Mouse (Mus musculus) neural tube, embryonic 12.5 days (tissue): ENCODE measurements around the gene Ppm1l. TPM values are rescaled to one million over a fixed set of nuclear protein-coding genes. Genes with fewer than 3 reads are reported as not detected.

Experiments
- ATAC-seq: fragments of 200-750 bp; cut with Nextera tagmentation; 2 replicates; pipeline ENCODE4 v1.8.0; 2017; ENCODE audit warnings: low read depth, mild to moderate bottlenecking, moderate TSS enrichment, moderate library complexity; ENCODE audit not compliant: low FRiP score
- H3K27ac ChIP-seq: fragments of 300-500 bp; sonication (generic); 2 replicates; pipeline ENCODE4 v1.5.1; 2016
- H3K27me3 ChIP-seq: fragments of 300-500 bp; sonication (generic); replicated peaks from 2 replicates; pipeline ENCODE4 v1.6.1; 2016; ENCODE audit warnings: mild to moderate bottlenecking
- H3K36me3 ChIP-seq: fragments of 300-500 bp; sonication (generic); 2 replicates; pipeline ENCODE4 v1.6.1; 2016; ENCODE audit warnings: mild to moderate bottlenecking
- H3K4me1 ChIP-seq: fragments of 300-500 bp; sonication (generic); 2 replicates; pipeline ENCODE4 v1.6.1; 2016
- H3K4me2 ChIP-seq: fragments of 300-500 bp; sonication (generic); replicated peaks from 2 replicates; pipeline ENCODE4 v1.6.1; 2016; ENCODE audit warnings: mild to moderate bottlenecking
- H3K4me3 ChIP-seq: fragments of 300-500 bp; sonication (generic); 2 replicates; pipeline ENCODE4 v1.5.1; 2016
- H3K9ac ChIP-seq: fragments of 300-500 bp; sonication (generic); 2 replicates; pipeline ENCODE4 v1.6.1; 2016; ENCODE audit warnings: mild to moderate bottlenecking
- H3K9me3 ChIP-seq: fragments of 300-500 bp; sonication (generic); 2 replicates; pipeline ENCODE4 v1.6.1; 2016; ENCODE audit warnings: mild to moderate bottlenecking
- WGBS: fragments of 180-500 bp; shearing (Covaris S2); methylation state at CpG from one replicate; pipeline ENCODE4 v1.1.7; 2016; 5-methylcytosine and 5-hydroxymethylcytosine counted together
- polyA plus RNA-seq: library from polyadenylated mRNA; unstranded; fragments of >200 nt; fragmentation: Nextera tagmentation; extraction: Ambion mirVana; gene quantifications from 2 replicates; pipeline ENCODE4 v1.2.1, GENCODE M21; 2016

The Ppm1l gene
- polyA plus RNA-seq, 1 experiment from 2014 or later, result 26.0 TPM

DNA sequence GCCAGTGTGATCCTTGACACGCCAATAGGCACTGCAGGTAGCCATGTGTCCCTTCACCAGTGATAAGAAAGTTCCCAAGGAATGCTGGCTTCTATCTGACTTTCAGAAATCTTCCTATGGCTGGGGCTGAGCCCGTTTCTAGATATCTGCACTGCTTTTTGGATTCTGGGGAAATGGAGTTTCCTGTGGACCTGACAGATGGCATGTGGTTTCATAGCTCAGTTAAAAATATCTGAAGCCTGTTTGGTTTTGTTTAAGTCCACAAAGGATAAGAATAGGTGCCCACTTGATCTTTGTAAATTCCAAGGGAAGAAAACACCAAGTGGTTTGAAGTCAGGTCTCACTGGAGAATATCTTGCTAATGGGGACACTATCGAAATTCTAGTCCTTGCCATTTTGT lies 173.0 kb downstream of the Ppm1l start:
- WGBS, result 87% methylated on average over 3 of the region's 3 CpGs
- no peak for ATAC-seq
- H3K4me2 ChIP-seq, result no peak overlapping the region
- no peaks in the 10 kb centered on the region for H3K27me3 ChIP-seq
- H3K9me3 ChIP-seq, result no peaks in the 10 kb centered on the region
- peaks cover 9% of the 10 kb centered on the region; the same call in 1 of the 2 replicates for H3K4me1 ChIP-seq
- no peak overlapping the region for H3K9ac ChIP-seq
- no peak overlapping the region for H3K27ac ChIP-seq
- no peak overlapping the region for H3K4me3 ChIP-seq
- no peaks in the 10 kb centered on the region for H3K36me3 ChIP-seq

DNA sequence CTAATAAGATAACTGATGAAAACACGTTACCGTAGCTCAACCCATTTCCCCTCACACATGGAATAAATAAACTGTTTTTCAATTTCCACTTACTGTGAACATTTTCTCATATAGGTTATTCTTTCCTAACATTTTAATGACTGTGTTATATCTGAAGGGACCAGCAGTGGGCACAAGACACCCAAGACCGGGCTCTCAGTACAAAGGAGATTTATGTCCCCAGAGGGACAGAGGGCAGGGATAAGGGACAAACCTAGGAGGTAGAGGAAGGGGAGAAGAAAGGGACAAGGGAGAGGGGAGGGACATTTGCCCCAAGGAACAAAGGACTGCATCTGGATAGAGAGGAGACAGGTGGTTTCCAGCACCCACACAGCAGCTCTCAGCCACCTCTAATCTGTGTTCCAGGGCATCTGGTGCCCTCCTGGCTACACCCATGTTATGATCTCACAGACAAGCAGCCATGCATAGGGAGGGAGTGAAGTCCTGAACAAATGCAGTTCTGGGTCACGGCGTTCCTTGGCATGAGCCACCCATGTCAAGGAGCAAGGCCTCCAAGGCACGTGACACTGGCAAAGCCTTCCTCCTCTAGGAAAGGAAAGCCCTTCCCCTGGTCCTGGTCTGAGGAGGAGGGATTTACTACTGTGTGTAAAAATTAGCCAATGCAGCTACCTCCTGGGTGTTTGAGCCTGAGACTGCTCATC lies 174.5 kb downstream of the Ppm1l start:
- Histone ChIP-seq H3K9ac (no peak overlapping the region), H3K36me3 (no peaks in the 10 kb centered on the region), H3K4me2 (no peak overlapping the region), H3K9me3 (no peaks in the 10 kb centered on the region), H3K27ac (no peak overlapping the region), H3K27me3 (no peaks in the 10 kb centered on the region), H3K4me3 (no peak overlapping the region), H3K4me1 (peaks cover 9% of the 10 kb centered on the region; the same call in 1 of the 2 replicates)
- WGBS, result 75% methylated on average over 6 of the region's 6 CpGs
- no peak for ATAC-seq

DNA sequence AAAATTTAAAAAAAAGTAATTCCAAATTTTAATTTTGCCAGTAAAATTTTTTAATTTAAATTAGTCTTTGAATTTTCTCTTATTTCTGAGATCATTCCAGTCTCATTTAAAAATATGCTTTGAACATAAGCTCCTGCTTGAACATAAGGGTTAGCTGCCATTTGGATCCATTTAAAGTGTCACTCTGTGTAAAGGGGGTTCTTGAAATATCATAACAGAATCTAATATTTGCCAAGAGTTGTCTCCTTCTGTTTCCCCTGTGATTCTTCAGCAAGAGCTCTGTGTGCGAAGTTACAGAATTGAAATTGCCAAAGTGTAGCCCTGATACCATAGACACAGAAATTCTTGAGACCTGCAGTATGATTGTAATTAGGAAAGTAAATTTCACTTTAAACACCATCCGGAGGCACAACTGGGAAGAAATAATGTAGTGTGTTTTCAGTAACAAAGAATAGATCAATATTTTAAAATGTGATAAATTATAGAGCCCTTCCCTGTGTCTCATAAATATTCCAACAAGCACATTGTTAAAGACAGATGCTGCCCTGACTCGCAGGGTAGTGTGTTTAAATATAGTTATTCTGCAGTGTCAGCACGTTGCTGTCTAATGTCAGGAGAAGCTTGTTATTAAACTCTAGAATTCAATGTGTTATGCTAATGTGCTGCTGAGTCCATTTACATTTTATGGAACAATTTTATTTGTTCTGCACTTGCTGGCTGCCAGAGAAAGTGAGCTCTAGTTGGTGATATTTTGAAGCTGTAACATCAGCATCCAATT lies 177.8 kb downstream of the Ppm1l start:
- Histone ChIP-seq H3K27me3 (no peaks in the 10 kb centered on the region), H3K9ac (no peak overlapping the region), H3K36me3 (no peaks in the 10 kb centered on the region), H3K9me3 (no peaks in the 10 kb centered on the region), H3K4me1 (no peaks in the 10 kb centered on the region; the same call in 1 of the 2 replicates), H3K4me3 (no peak overlapping the region), H3K27ac (no peak overlapping the region), H3K4me2 (no peak overlapping the region)
- WGBS, result 59% methylated on average over 4 of the region's 4 CpGs
- no peak for ATAC-seq

DNA sequence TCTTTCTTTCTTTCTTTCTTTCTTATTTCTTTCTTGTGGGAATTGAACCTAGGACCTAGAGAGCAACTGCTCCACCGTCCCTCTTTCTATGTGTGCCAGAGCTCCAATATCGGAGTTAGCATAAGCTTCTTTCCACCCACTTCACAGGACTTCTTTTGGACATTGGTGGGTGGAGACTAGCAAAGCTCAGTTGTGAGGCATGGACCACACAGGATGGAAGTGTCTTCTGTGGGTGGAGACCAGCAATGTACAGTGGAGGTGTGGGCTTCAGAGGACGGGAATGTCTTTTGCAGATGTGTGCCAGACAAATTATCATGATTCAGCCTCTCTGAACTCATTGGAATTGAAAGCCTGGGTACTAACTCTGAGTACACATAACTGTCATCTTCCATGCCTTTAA lies 180.5 kb downstream of the Ppm1l start:
- WGBS, result 91% methylated on average over 3 of the region's 3 CpGs
- H3K9ac ChIP-seq, result no peak overlapping the region
- no peaks in the 10 kb centered on the region for H3K36me3 ChIP-seq
- no peak overlapping the region for H3K27ac ChIP-seq
- no peaks in the 10 kb centered on the region for H3K9me3 ChIP-seq
- no peak for ATAC-seq
- H3K4me3 ChIP-seq, result no peak overlapping the region
- 0 out of 2 replicates have a peak, but pooled peaks cover 6% of the 10 kb centered on the region for H3K4me1 ChIP-seq
- no peak overlapping the region for H3K4me2 ChIP-seq
- no peaks in the 10 kb centered on the region for H3K27me3 ChIP-seq

- Histone ChIP-seq H3K36me3 (no peaks in the 10 kb centered on the region), H3K9me3 (no peaks in the 10 kb centered on the region), H3K9ac (no peak overlapping the region), H3K4me2 (no peak overlapping the region), H3K27ac (no peak overlapping the region), H3K27me3 (no peaks in the 10 kb centered on the region), H3K4me3 (no peak overlapping the region), H3K4me1 (0 out of 2 replicates have a peak, but pooled peaks cover 15% of the 10 kb centered on the region)
- peak; percentile 70 for ATAC-seq
- WGBS, result 12% methylated on average over 6 of the region's 6 CpGs
These were observed 185.3 kb downstream of the Ppm1l start for GRCm38 (mm10) chr3:69502009-69502408.

GRCm38 (mm10) chr3:69502527-69502926 lies 185.9 kb downstream of the Ppm1l start:
- H3K36me3 ChIP-seq, result no peaks in the 10 kb centered on the region
- no peaks in the 10 kb centered on the region for H3K9me3 ChIP-seq
- no peak overlapping the region for H3K27ac ChIP-seq
- H3K9ac ChIP-seq, result no peak overlapping the region
- no peaks in the 10 kb centered on the region for H3K27me3 ChIP-seq
- H3K4me2 ChIP-seq, result no peak overlapping the region
- WGBS, result 25% methylated on average over 4 of the region's 4 CpGs
- peak; percentile 23; the same call in 1 of the 2 replicates for ATAC-seq
- 0 out of 2 replicates have a peak, but pooled peaks cover 15% of the 10 kb centered on the region for H3K4me1 ChIP-seq
- H3K4me3 ChIP-seq, result no peak overlapping the region

- 75% methylated on average over 7 of the region's 7 CpGs for WGBS
- H3K4me2 ChIP-seq, result no peak overlapping the region
- no peak for ATAC-seq
These were observed 188.4 kb downstream of the Ppm1l start for GRCm38 (mm10) chr3:69505090-69505489.

DNA sequence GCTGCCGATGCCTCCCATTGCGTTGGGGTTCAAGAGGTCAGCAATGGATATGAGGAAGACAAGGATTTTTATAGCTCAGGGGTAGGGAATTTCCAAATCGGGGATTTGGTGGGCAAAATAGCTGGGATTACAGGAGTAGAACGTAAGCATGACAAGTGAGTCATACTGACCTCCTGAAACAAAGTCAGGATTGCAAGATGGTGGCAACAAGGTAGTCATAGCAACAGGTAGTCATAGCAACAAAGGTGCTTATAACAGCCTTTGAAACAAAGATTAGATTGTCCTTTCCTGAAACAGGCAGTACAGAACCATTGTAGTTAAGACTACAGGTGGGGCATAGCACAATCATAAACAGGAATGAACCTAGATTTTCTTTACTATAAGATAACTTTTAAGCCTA lies 189.7 kb downstream of the Ppm1l start:
- Histone ChIP-seq H3K36me3 (no peaks in the 10 kb centered on the region), H3K27me3 (no peaks in the 10 kb centered on the region), H3K4me2 (no peak overlapping the region), H3K9ac (no peak overlapping the region), H3K9me3 (no peaks in the 10 kb centered on the region), H3K27ac (no peak overlapping the region), H3K4me3 (no peak overlapping the region), H3K4me1 (0 out of 2 replicates have a peak, but pooled peaks cover 15% of the 10 kb centered on the region)
- WGBS, result 81% methylated on average over 4 of the region's 4 CpGs
- ATAC-seq, result no peak

More at GRCm38 (mm10) chr3:69505090-69505489, 188.4 kb downstream of the Ppm1l start:
- H3K27me3 ChIP-seq, result no peaks in the 10 kb centered on the region
- H3K4me3 ChIP-seq, result no peak overlapping the region
- H3K9me3 ChIP-seq, result no peaks in the 10 kb centered on the region
- 0 out of 2 replicates have a peak, but pooled peaks cover 15% of the 10 kb centered on the region for H3K4me1 ChIP-seq
- H3K36me3 ChIP-seq, result no peaks in the 10 kb centered on the region
- H3K9ac ChIP-seq, result no peak overlapping the region
- H3K27ac ChIP-seq, result no peak overlapping the region

DNA sequence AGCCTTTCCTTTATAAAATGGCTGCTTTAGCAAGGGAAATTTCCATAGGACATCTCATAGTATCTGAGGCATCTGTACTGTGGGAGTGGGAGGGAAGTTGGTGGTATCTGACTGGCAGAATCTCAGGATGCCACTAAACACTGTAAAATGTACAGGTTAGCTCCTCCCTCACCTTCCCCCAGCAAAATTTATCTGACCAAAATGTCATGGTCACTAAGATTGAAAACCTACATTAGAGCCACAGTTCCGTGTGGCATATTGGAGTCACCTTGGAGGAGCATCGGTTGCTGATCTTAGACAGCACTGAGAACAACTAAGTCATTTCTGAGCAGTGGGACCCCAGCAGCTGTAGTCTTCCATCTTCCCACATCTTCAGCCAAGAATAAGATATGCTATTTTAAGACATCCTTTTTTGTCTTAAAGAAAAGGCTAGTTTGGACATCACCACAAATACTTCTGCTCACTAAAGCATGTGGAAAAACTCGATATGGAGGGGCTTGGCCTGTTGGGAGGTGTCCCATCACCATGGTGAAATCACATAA lies 192.8 kb downstream of the Ppm1l start:
- ATAC-seq, result no peak
- no peak overlapping the region for H3K4me2 ChIP-seq
- no peaks in the 10 kb centered on the region for H3K27me3 ChIP-seq
- H3K4me1 ChIP-seq, result peaks cover 9% of the 10 kb centered on the region
- WGBS, result 67% methylated on average over 3 of the region's 3 CpGs
- H3K4me3 ChIP-seq, result no peak overlapping the region
- no peak overlapping the region for H3K27ac ChIP-seq
- no peaks in the 10 kb centered on the region for H3K9me3 ChIP-seq
- H3K36me3 ChIP-seq, result no peaks in the 10 kb centered on the region
- H3K9ac ChIP-seq, result no peak overlapping the region

- Histone ChIP-seq H3K9me3 (no peaks in the 10 kb centered on the region), H3K27ac (no peak overlapping the region)
- 44% methylated on average over 7 of the region's 7 CpGs for WGBS
These were observed 195.2 kb downstream of the Ppm1l start for GRCm38 (mm10) chr3:69511881-69512280.

DNA sequence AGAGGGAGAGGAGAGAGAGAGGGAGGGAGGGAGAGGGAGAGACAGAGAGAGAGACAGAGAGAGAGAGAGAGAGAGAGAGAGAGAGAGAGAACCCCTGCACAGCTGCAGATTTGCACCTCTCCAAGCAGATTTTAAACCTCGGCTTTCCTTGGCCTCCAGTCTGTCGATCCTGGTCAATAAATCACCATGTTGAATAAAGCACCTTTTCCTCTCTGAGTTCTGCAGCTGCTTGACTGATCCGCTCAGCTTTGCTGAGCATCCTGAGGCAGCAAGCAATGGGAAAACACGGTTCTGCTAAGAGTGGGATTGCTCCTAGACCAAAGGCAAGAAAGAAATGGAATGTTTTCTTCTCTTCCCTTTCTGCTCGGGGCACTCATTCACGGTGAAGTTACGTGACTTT lies 195.7 kb downstream of the Ppm1l start:
- H3K9ac ChIP-seq, result no peak overlapping the region
- H3K9me3 ChIP-seq, result no peaks in the 10 kb centered on the region
- no peak for ATAC-seq
- peaks cover 9% of the 10 kb centered on the region for H3K4me1 ChIP-seq
- H3K27me3 ChIP-seq, result no peaks in the 10 kb centered on the region
- no peak overlapping the region for H3K4me3 ChIP-seq
- 36% methylated on average over 7 of the region's 7 CpGs for WGBS
- no peaks in the 10 kb centered on the region for H3K36me3 ChIP-seq
- no peak overlapping the region for H3K27ac ChIP-seq
- H3K4me2 ChIP-seq, result peak overlapping the region; percentile 12; the same call in 1 of the 2 replicates

More at GRCm38 (mm10) chr3:69511881-69512280, 195.2 kb downstream of the Ppm1l start:
- Histone ChIP-seq H3K4me2 (no peak overlapping the region), H3K9ac (no peak overlapping the region), H3K4me3 (no peak overlapping the region), H3K36me3 (no peaks in the 10 kb centered on the region), H3K4me1 (peaks cover 9% of the 10 kb centered on the region), H3K27me3 (no peaks in the 10 kb centered on the region)
- ATAC-seq, result no peak

- Histone ChIP-seq H3K4me3 (no peak overlapping the region), H3K9me3 (no peaks in the 10 kb centered on the region), H3K27me3 (no peaks in the 10 kb centered on the region), H3K27ac (no peak overlapping the region), H3K36me3 (no peaks in the 10 kb centered on the region), H3K4me2 (no peak overlapping the region), H3K9ac (no peak overlapping the region), H3K4me1 (peaks cover 24% of the 10 kb centered on the region)
- no peak for ATAC-seq
- 82% methylated on average over 13 of the region's 13 CpGs for WGBS
These were observed 199.2 kb downstream of the Ppm1l start for GRCm38 (mm10) chr3:69515730-69516350.
